Mouse (Mus musculus) limb, embryonic 13.5 days (tissue): ENCODE measurements at regions not wholly inside any gene's neighbourhood (a gene's known extent, or its start where the extent isn't known, plus 50 kb on each side); places are given as distances from the start of the nearest gene placed in this dataset.

Experiments
- ATAC-seq: fragments of 200-750 bp; cut with Nextera tagmentation; 2 replicates; pipeline ENCODE4 v1.8.0; 2017; ENCODE audit warnings: low read depth, moderate number of reproducible peaks, moderate TSS enrichment; ENCODE audit not compliant: low FRiP score
- H3K27ac ChIP-seq: fragments of 300-500 bp; sonication (generic); 2 replicates; pipeline ENCODE4 v1.5.1; 2015; ENCODE audit warnings: inconsistent platforms, mild to moderate bottlenecking, moderate library complexity
- H3K27me3 ChIP-seq: fragments of 300-500 bp; sonication (generic); 2 replicates; pipeline ENCODE4 v1.6.1; 2015; ENCODE audit warnings: mild to moderate bottlenecking, inconsistent platforms
- H3K36me3 ChIP-seq: fragments of 300-500 bp; sonication (generic); 2 replicates; pipeline ENCODE4 v1.6.1; 2015; ENCODE audit warnings: inconsistent platforms, mild to moderate bottlenecking, moderate library complexity
- H3K4me1 ChIP-seq: fragments of 300-500 bp; sonication (generic); 2 replicates; pipeline ENCODE4 v1.6.1; 2015; ENCODE audit warnings: inconsistent platforms
- H3K4me2 ChIP-seq: fragments of 300-500 bp; sonication (generic); replicated peaks from 2 replicates; pipeline ENCODE4 v1.6.1; 2015; ENCODE audit warnings: inconsistent platforms, mild to moderate bottlenecking, moderate library complexity
- H3K4me3 ChIP-seq: fragments of 300-500 bp; sonication (generic); 2 replicates; pipeline ENCODE4 v1.5.1; 2015; ENCODE audit warnings: moderate library complexity, mild to moderate bottlenecking, inconsistent platforms
- H3K9ac ChIP-seq: fragments of 300-500 bp; sonication (generic); 2 replicates; pipeline ENCODE4 v1.6.1; 2015; ENCODE audit warnings: mild to moderate bottlenecking, inconsistent platforms
- H3K9me3 ChIP-seq: fragments of 300-500 bp; sonication (generic); 2 replicates; pipeline ENCODE4 v1.6.1; 2016; ENCODE audit warnings: inconsistent platforms
- WGBS: fragments of 180-500 bp; shearing (Covaris S2); methylation state at CpG from one replicate; pipeline ENCODE4 v1.1.7; 2015; 5-methylcytosine and 5-hydroxymethylcytosine counted together

DNA sequence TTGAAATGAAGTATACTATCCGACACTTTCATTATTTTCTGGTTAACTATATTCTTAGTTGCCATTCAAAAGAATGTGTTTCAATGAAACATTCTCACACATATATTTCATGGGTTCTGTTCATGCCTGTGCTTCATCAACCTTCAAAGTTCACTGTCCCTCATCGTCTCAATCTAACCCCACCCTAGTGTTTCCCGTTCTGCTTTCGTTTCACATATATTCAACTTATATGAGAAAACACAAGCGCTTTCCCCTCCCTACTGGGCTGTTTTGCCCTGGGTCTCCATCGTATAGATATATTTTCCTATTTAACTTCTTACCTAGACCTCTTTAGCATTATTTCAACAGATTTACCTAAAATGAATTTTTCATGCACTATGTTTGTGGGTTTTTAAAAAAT, 458.3 kb upstream of the Mef2c start:
- ATAC-seq, result no peak
- no peak overlapping the region for H3K4me3 ChIP-seq
- 84% methylated on average over 6 of the region's 6 CpGs for WGBS
- no peak overlapping the region for H3K4me2 ChIP-seq
- H3K27ac ChIP-seq, result no peak overlapping the region
- peaks cover 6% of the 10 kb centered on the region for H3K4me1 ChIP-seq
- no peaks in the 10 kb centered on the region for H3K27me3 ChIP-seq
- H3K9me3 ChIP-seq, result no peaks in the 10 kb centered on the region
- no peak overlapping the region for H3K9ac ChIP-seq
- no peaks in the 10 kb centered on the region for H3K36me3 ChIP-seq

DNA sequence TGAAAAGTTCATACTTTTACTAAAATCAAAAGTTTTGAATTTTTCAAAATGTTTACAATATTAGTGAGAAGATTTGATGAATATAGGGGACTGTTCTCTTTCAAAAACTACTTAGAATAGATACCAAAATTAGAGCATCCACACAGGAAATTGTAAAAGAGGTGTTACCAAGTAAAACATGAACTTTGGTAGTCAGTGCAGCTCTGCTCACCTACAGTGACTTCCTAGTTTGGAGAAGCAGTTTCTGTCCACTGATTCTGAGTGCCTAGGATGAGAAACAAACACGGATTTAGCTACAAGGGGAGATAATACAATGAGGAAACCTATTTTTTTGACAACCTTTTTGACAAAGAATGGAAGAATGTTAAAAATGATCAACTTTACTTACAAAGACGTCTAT, 457.9 kb upstream of the Mef2c start:
- no peak overlapping the region for H3K4me2 ChIP-seq
- H3K4me1 ChIP-seq, result peaks cover 6% of the 10 kb centered on the region

DNA sequence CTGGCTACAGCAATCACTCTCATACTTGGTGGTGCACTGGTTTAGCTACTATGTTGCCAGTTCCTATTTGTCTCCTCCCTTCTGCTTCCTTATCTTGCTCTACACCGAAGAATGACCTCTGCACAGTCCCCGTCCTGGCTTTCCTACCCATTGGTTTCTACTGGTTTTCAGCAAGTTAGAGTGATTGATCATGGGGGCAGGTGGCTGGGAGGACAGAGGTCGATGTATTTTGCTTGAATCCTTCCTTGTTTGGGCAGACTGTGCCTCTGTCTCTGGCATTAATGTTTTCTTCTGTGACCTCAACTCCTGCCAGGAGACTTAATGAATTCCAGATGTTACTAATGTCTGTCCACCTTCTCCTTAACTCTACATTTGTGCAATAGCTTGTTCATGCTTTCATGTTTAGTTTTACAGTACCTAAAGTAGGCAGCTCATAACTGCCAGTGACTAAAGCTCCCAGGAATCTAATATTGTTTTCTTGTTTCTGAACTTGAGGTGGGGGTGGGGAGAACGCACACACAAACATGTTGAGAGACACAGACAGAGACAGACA, 457.2 kb upstream of the Mef2c start:
- H3K4me3 ChIP-seq, result no peak overlapping the region
- no peaks in the 10 kb centered on the region for H3K27me3 ChIP-seq
- H3K27ac ChIP-seq, result no peak overlapping the region
- no peak for ATAC-seq
- no peaks in the 10 kb centered on the region for H3K36me3 ChIP-seq
- H3K4me1 ChIP-seq, result peaks cover 6% of the 10 kb centered on the region
- H3K9ac ChIP-seq, result no peak overlapping the region
- 15% methylated on average over 4 of the region's 4 CpGs for WGBS
- no peaks in the 10 kb centered on the region for H3K9me3 ChIP-seq
- no peak overlapping the region for H3K4me2 ChIP-seq

More for the DNA sequence above, 457.9 kb upstream of the Mef2c start:
- H3K9me3 ChIP-seq, result no peaks in the 10 kb centered on the region
- H3K9ac ChIP-seq, result no peak overlapping the region
- no peaks in the 10 kb centered on the region for H3K27me3 ChIP-seq
- ATAC-seq, result no peak
- H3K36me3 ChIP-seq, result no peaks in the 10 kb centered on the region
- 72% methylated on average over 2 of the region's 2 CpGs for WGBS
- no peak overlapping the region for H3K27ac ChIP-seq
- no peak overlapping the region for H3K4me3 ChIP-seq

DNA sequence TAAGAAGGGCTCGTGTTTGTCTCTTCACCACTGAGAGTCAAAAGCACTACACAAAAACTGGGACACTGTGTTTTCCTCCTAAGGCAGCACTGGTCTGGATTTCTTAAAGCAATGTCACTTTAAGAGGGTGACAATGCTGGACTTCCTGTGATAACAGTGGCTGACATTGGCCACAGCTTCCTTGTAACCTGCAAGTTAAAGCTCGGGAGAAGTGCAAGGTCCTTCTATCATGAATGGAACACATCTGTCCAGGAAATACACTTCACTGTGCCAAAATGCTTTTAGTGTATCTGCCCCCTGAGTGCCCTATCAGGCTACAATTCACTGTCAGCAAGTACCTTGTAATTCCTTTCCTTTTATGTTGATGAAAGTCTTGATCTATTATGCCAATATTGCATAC, 448.0 kb upstream of the Mef2c start:
- Histone ChIP-seq H3K9me3 (no peaks in the 10 kb centered on the region), H3K27me3 (no peaks in the 10 kb centered on the region), H3K9ac (no peak overlapping the region), H3K4me1 (no peaks in the 10 kb centered on the region), H3K4me3 (no peak overlapping the region), H3K27ac (no peak overlapping the region), H3K36me3 (no peaks in the 10 kb centered on the region), H3K4me2 (no peak overlapping the region)
- 47% methylated on average over 2 of the region's 2 CpGs for WGBS
- ATAC-seq, result no peak

DNA sequence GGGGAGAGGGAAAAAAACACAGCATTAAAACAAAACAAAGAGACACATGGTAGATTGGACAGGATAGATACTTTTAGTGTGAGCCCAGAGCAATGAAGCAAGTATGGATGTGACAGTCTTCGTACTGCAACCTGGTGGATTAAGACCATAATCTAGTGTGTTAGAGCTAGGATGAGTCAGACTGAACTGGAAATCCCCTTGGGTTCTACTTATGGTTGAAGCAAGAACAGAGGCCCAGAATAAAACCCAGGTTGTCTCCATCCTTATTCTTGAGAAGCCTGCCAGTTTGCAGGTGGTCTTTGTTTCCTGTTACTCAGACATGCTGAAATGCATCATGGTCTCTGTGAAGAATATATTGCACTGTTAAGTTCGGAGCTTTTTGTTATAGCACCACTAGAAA, 447.4 kb upstream of the Mef2c start:
- H3K27ac ChIP-seq, result no peak overlapping the region
- no peak for ATAC-seq

DNA sequence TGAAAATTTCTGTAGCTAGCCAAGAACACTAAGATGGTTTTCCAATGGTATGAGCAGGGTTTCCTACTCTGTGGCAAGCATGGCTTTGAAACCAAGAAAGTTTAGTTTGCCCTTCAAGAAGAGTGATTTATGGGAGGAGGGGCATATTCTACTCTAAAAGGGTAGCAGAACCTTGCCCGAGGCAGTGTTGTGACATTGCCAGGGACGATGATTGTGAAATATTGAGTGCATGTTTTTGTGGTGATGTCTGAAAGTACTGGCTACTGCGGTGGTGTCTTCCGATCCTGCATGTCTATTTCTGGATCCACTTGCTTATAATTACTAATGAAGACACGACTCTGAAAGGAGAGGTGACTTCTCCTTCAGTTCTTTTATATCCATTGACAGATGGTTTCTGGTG, 439.1 kb upstream of the Mef2c start:
- H3K36me3 ChIP-seq, result no peaks in the 10 kb centered on the region
- H3K27me3 ChIP-seq, result no peaks in the 10 kb centered on the region
- WGBS, result 74% methylated on average over 5 of the region's 5 CpGs
- H3K9me3 ChIP-seq, result no peaks in the 10 kb centered on the region
- H3K4me2 ChIP-seq, result no peak overlapping the region
- ATAC-seq, result no peak
- no peak overlapping the region for H3K4me3 ChIP-seq
- H3K27ac ChIP-seq, result no peak overlapping the region
- H3K9ac ChIP-seq, result no peak overlapping the region
- H3K4me1 ChIP-seq, result 0 out of 2 replicates have a peak, but pooled peaks cover 3% of the 10 kb centered on the region

More for the DNA sequence above, 447.4 kb upstream of the Mef2c start:
- H3K9ac ChIP-seq, result no peak overlapping the region
- no peaks in the 10 kb centered on the region for H3K9me3 ChIP-seq
- H3K4me1 ChIP-seq, result no peaks in the 10 kb centered on the region
- H3K27me3 ChIP-seq, result no peaks in the 10 kb centered on the region
- no peaks in the 10 kb centered on the region for H3K36me3 ChIP-seq
- 88% methylated on average over 2 of the region's 2 CpGs for WGBS
- H3K4me3 ChIP-seq, result no peak overlapping the region
- H3K4me2 ChIP-seq, result no peak overlapping the region

DNA sequence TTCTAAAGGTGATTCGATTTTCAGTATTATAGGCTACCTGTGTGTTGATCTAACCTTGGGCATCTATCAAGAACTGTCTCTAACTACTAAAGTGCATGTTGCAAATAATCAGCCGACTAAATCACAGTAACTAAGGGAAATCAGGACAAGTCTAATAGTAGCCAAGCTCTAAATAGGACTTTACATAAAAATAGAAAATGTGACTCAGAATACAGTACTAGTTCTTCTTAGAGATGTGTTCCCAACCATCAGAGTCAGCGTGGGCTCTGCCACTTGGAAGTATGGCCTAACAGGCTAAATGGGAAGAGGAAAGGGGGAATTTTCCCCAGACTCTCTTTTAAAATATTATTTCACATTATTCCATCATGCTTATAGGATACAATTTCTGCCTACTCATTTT, 438.6 kb upstream of the Mef2c start:
- no peaks in the 10 kb centered on the region for H3K36me3 ChIP-seq
- 0 out of 2 replicates have a peak, but pooled peaks cover 3% of the 10 kb centered on the region for H3K4me1 ChIP-seq
- no peaks in the 10 kb centered on the region for H3K9me3 ChIP-seq
- no peak overlapping the region for H3K4me3 ChIP-seq
- WGBS, result 91% methylated on average over 3 of the region's 3 CpGs
- no peak overlapping the region for H3K27ac ChIP-seq
- H3K9ac ChIP-seq, result no peak overlapping the region
- H3K4me2 ChIP-seq, result no peak overlapping the region
- no peak for ATAC-seq
- no peaks in the 10 kb centered on the region for H3K27me3 ChIP-seq

DNA sequence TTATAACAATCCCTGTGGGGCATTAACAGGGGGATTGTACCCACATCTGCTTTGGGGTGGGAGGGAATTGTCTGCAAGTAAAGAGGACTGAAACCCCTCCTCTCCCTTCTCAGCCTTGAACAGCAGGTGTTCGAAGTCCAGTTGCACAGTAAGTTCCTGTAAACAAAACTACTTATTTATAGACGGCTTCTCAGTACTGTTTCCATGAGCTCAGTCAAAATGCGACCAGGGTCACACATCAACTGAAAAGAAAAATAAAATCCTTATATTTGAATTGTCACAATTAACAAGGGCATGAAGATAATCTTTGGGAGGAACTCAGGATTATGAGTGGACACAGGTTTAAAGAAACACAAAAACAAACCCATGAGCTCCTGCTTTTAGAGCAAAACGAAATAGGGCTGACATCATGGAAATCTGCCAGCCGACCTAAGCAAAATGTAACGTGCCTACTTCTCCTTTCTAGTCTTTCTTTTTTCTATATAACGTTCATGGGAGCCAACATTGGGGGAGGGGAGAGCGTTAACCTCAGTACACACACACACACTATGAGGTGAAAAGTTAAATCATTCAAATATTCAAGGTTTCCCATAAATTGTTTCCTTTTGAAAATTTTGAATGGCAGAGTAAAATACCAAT, 437.6 kb upstream of the Mef2c start:
- Histone ChIP-seq H3K4me3 (no peak overlapping the region), H3K4me2 (no peak overlapping the region), H3K27ac (no peak overlapping the region), H3K27me3 (no peaks in the 10 kb centered on the region), H3K9me3 (no peaks in the 10 kb centered on the region), H3K4me1 (0 out of 2 replicates have a peak, but pooled peaks cover 3% of the 10 kb centered on the region), H3K9ac (no peak overlapping the region), H3K36me3 (no peaks in the 10 kb centered on the region)
- no peak for ATAC-seq
- 53% methylated on average over 8 of the region's 8 CpGs for WGBS

DNA sequence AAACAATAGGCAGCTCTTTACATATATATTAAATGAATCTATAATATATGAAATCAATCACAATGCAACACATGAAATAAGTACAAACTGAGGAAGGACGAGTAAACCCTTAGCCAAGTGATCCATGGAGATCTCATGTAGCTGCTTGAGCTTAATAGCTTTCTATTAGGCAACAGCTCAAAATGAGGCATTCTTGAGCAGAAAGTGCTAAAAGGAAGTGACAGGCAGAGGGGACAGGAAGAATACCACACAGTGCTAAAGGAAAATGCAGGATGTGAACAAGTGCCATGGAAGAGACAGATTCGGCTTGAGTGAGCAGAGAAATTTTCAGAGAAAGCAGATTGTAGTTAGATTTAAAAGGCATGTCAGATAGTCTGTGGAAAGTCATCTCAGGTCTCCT, 436.3 kb upstream of the Mef2c start:
- no peak for ATAC-seq
- whole genome bisulfite sequencing, result 85% methylated on average over 2 of the region's 2 CpGs
- H3K9ac ChIP-seq, result no peak overlapping the region

DNA sequence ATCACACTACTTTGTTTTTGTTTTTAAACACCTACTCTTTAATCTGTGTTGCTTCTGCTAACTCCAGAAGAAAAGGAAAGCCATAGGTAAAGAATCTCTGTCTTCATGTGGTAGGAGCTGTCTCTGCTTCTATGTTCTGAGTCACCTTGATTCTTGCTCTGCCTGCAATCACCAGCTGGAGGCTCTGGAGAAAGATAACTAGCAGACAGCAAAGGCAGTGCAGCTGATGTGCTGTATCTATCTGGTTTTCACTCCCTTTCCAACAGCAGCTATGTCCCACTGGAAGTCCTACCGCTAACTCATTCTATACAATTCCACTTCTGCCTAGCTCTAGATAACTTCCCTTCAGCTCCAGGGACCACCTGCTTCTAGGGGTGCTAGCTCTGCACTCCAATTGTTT, 435.2 kb upstream of the Mef2c start:
- H3K36me3 ChIP-seq, result no peaks in the 10 kb centered on the region
- no peak overlapping the region for H3K4me2 ChIP-seq
- H3K9me3 ChIP-seq, result no peaks in the 10 kb centered on the region
- H3K4me3 ChIP-seq, result no peak overlapping the region
- ATAC-seq, result no peak
- no peaks in the 10 kb centered on the region for H3K27me3 ChIP-seq
- H3K27ac ChIP-seq, result no peak overlapping the region
- 0 out of 2 replicates have a peak, but pooled peaks cover 3% of the 10 kb centered on the region for H3K4me1 ChIP-seq
- no peak overlapping the region for H3K9ac ChIP-seq
- 83% methylated on average over 1 of the region's 1 CpGs for WGBS

More for the DNA sequence above, 436.3 kb upstream of the Mef2c start:
- Histone ChIP-seq H3K27ac (no peak overlapping the region), H3K4me1 (0 out of 2 replicates have a peak, but pooled peaks cover 3% of the 10 kb centered on the region), H3K9me3 (no peaks in the 10 kb centered on the region), H3K4me2 (no peak overlapping the region), H3K4me3 (no peak overlapping the region), H3K27me3 (no peaks in the 10 kb centered on the region), H3K36me3 (no peaks in the 10 kb centered on the region)

DNA sequence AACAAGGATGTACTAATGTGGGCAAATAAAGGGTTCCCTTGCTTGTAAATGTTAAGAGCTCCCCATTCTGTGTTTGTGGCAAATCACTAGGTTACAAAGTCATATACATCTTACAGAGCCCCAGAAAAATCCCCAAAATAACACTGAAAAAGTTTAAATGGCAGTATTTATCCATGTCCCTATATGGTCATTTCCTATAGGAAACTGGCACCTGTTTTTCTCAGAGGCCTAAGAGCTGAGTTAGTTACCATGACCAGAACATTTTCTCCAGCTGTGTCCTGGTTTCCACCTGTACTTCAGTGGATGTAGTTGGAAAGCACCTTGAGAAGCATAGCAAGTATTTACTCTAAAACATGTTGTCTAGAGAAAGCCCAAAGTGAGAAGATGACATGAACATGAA, 434.5 kb upstream of the Mef2c start:
- no peak overlapping the region for H3K9ac ChIP-seq
- no peak for ATAC-seq
- no peaks in the 10 kb centered on the region for H3K36me3 ChIP-seq
- no peak overlapping the region for H3K4me2 ChIP-seq
- H3K9me3 ChIP-seq, result no peaks in the 10 kb centered on the region
- H3K27ac ChIP-seq, result no peak overlapping the region
- 0 out of 2 replicates have a peak, but pooled peaks cover 3% of the 10 kb centered on the region for H3K4me1 ChIP-seq
- H3K27me3 ChIP-seq, result no peaks in the 10 kb centered on the region
- no peak overlapping the region for H3K4me3 ChIP-seq

DNA sequence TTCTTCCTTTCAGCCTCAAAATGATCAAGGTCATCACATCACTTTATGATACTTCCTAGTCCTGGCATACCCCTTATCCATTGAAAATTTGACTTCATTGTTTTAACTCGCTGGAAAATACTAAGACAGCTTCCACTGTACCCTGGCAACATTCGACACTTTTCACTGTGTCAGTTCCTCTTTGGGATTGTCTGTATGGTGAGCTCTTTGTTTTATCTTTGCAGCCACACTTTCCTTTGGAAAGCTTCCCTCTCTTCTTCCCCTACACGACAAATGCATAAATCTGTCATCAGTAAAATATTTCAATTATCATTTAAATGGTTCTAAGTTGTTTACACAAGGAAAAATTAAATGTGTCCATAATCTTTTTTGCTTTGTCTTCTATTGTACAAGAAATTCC, 431.8 kb upstream of the Mef2c start:
- ATAC-seq, result no peak
- Histone ChIP-seq H3K27ac (no peak overlapping the region), H3K36me3 (no peaks in the 10 kb centered on the region), H3K4me3 (no peak overlapping the region), H3K27me3 (no peaks in the 10 kb centered on the region), H3K4me2 (no peak overlapping the region), H3K4me1 (no peaks in the 10 kb centered on the region), H3K9me3 (no peaks in the 10 kb centered on the region), H3K9ac (no peak overlapping the region)
- 72% methylated on average over 3 of the region's 3 CpGs for WGBS
